Mouse (Mus musculus) left cerebral cortex, postnatal 14 days (tissue): ENCODE results near the gene Rps24. TPM values are rescaled to one million over a fixed set of nuclear protein-coding genes. Genes with fewer than 3 reads are reported as not detected.

Experiments
- DNase-seq, 2 experiments: peaks; one replicate each; pipeline ENCODE4 v3.0.0; 2021 to 2022; ENCODE audit warnings: low spot score in 2 of 2, mixed read lengths in 1 of 2
- intact Hi-C: fragments of 180-260 bp; cut with DNase I; formaldehyde crosslinking; loops from one replicate; pipeline ENCODE4 v1.15.1; 2025
- total RNA-seq, 2 experiments: library from RNA; stranded (reverse); gene quantifications; 2 replicates each; pipeline ENCODE4 v1.2.3; 2021

Rps24 gene
- total RNA-seq, 2 experiments from 2014 or later, result 652 to 714 TPM

- intact Hi-C loops, result loop anchor here (5.0 to 10.0 kb wide), 2 partner anchors 34 to 257 kb away; no protein-coding TSS in a partner anchor
- no peak for DNase-seq
Observed at GRCm38 (mm10) chr14:24508070-24508773, 21.3 kb downstream of the Rps24 start.

- no peak for DNase-seq
- intact Hi-C loops, result loop anchor here (5.0 to 10.0 kb wide), 2 partner anchors 33 to 255 kb away; no protein-coding TSS in a partner anchor
Observed at GRCm38 (mm10) chr14:24509557-24509956, 22.6 kb downstream of the Rps24 start.

GRCm38 (mm10) chr14:24510218-24510617 is 23.3 kb downstream of the Rps24 start:
- intact Hi-C loops, result no loop called here
- no peak for DNase-seq

- intact Hi-C loops, result no loop called here
- no peak for DNase-seq
Observed at GRCm38 (mm10) chr14:24510679-24511078, 23.8 kb downstream of the Rps24 start.

GRCm38 (mm10) chr14:24512527-24513161 is 25.7 kb downstream of the Rps24 start:
- intact Hi-C loops, result no loop called here
- DNase-seq, result no peak

GRCm38 (mm10) chr14:24521597-24521996 is 34.7 kb downstream of the Rps24 start:
- intact Hi-C loops, result no loop called here
- no peak for DNase-seq

GRCm38 (mm10) chr14:24525137-24525536 is 38.2 kb downstream of the Rps24 start:
- no peak for DNase-seq
- intact Hi-C loops, result no loop called here

- intact Hi-C loops, result no loop called here
Observed at GRCm38 (mm10) chr14:24525677-24526415, 38.9 kb downstream of the Rps24 start.

GRCm38 (mm10) chr14:24526440-24526839 is 39.5 kb downstream of the Rps24 start:
- DNase-seq, result no peak
- intact Hi-C loops, result no loop called here

More at GRCm38 (mm10) chr14:24525677-24526415, 38.9 kb downstream of the Rps24 start:
- no peak for DNase-seq

- intact Hi-C loops, result no loop called here
- DNase-seq, result no peak
Observed at GRCm38 (mm10) chr14:24530228-24530627, 43.3 kb downstream of the Rps24 start.

- DNase-seq, result no peak
- intact Hi-C loops, result no loop called here
Observed at GRCm38 (mm10) chr14:24534865-24535545, 48.1 kb downstream of the Rps24 start.

GRCm38 (mm10) chr14:24542901-24543300 is 56.0 kb downstream of the Rps24 start:
- intact Hi-C loops, result loop anchor here (5.0 kb wide), 1 partner anchor 36 kb away; no protein-coding TSS in a partner anchor
- no peak for DNase-seq

- intact Hi-C loops, result loop anchor here (5.0 kb wide), 1 partner anchor 37 kb away; no protein-coding TSS in a partner anchor
- peak; percentile 29 to 46 for DNase-seq
Observed at GRCm38 (mm10) chr14:24544057-24544456, 57.1 kb downstream of the Rps24 start.

Other genes starting within 250 kb of the Rps24 start
- gene Dlg5, start 241.2 kb upstream of the Rps24 start, total RNA-seq, result 10 to 100 TPM; 37.3 to 41.9 TPM
- gene E330034G19Rik, start 193.9 kb upstream of the Rps24 start, total RNA-seq, result under 1 TPM in 1 of 2 experiments, not detected in 1; 0.26 TPM
- 10 to 100 TPM; 31.7 to 36.2 TPM for gene Polr3a, start 67 bp upstream of the Rps24 start, total RNA-seq